Mouse (Mus musculus) forebrain, embryonic 13.5 days (tissue): ENCODE measurements at regions not wholly inside any gene's neighbourhood (a gene's known extent, or its start where the extent isn't known, plus 50 kb on each side); places are given as distances from the start of the nearest gene placed in this dataset.

Experiments used
- ATAC-seq: fragments of 200-750 bp; cut with Nextera tagmentation; 2 replicates; pipeline ENCODE4 v1.8.0; 2017
- H3K27ac ChIP-seq: fragments of 300-500 bp; sonication (generic); 2 replicates; pipeline ENCODE4 v1.5.1; 2015; ENCODE audit warnings: inconsistent platforms, mild to moderate bottlenecking, moderate library complexity
- H3K27me3 ChIP-seq: fragments of 300-500 bp; sonication (generic); 2 replicates; pipeline ENCODE4 v1.6.1; 2015; ENCODE audit warnings: mild to moderate bottlenecking, inconsistent platforms
- H3K36me3 ChIP-seq: fragments of 300-500 bp; sonication (generic); 2 replicates; pipeline ENCODE4 v1.6.1; 2015; ENCODE audit warnings: mild to moderate bottlenecking, inconsistent platforms; ENCODE audit not compliant: poor library complexity, severe bottlenecking
- H3K4me1 ChIP-seq: fragments of 300-500 bp; sonication (generic); 2 replicates; pipeline ENCODE4 v1.6.1; 2015; ENCODE audit warnings: inconsistent platforms
- H3K4me2 ChIP-seq: fragments of 300-500 bp; sonication (generic); 2 replicates; pipeline ENCODE4 v1.6.1; 2015; ENCODE audit warnings: inconsistent platforms, mild to moderate bottlenecking, moderate library complexity
- H3K4me3 ChIP-seq: fragments of 300-500 bp; sonication (generic); 2 replicates; pipeline ENCODE4 v1.5.1; 2015; ENCODE audit warnings: mild to moderate bottlenecking, inconsistent platforms
- H3K9ac ChIP-seq: fragments of 300-500 bp; sonication (generic); 2 replicates; pipeline ENCODE4 v1.6.1; 2015; ENCODE audit warnings: mild to moderate bottlenecking, inconsistent platforms
- H3K9me3 ChIP-seq: fragments of 300-500 bp; sonication (generic); replicated peaks from 2 replicates; pipeline ENCODE4 v1.6.1; 2016; ENCODE audit warnings: inconsistent platforms
- WGBS: fragments of 180-500 bp; shearing (Covaris S2); methylation state at CpG from one replicate; pipeline ENCODE4 v1.1.7; 2015; 5-methylcytosine and 5-hydroxymethylcytosine counted together

- ATAC-seq = no peak
- WGBS = 84% methylated on average over 2 of the region's 2 CpGs
- no peaks in the 10 kb centered on the region for H3K9me3 ChIP-seq
These were observed 91.7 kb upstream of the Adgrb3 start for GRCm38 (mm10) chr1:25921184-25921583.

GRCm38 (mm10) chr1:25894169-25894568, 64.7 kb upstream of the Adgrb3 start:
- no peak overlapping the region for H3K27ac ChIP-seq
- 37% methylated on average over 2 of the region's 2 CpGs for WGBS
- H3K4me1 ChIP-seq = no peaks in the 10 kb centered on the region; the same call in 1 of the 2 replicates
- no peaks in the 10 kb centered on the region for H3K9me3 ChIP-seq
- H3K4me3 ChIP-seq = no peak overlapping the region
- ATAC-seq = no peak
- H3K9ac ChIP-seq = no peak overlapping the region
- no peak overlapping the region for H3K4me2 ChIP-seq
- no peaks in the 10 kb centered on the region for H3K36me3 ChIP-seq
- H3K27me3 ChIP-seq = no peaks in the 10 kb centered on the region

More at GRCm38 (mm10) chr1:25921184-25921583, 91.7 kb upstream of the Adgrb3 start:
- Histone ChIP-seq H3K4me3 (no peak overlapping the region), H3K27me3 (no peaks in the 10 kb centered on the region), H3K4me2 (no peak overlapping the region), H3K36me3 (no peaks in the 10 kb centered on the region), H3K4me1 (no peaks in the 10 kb centered on the region), H3K27ac (no peak overlapping the region), H3K9ac (no peak overlapping the region)

GRCm38 (mm10) chr1:25892970-25893369, 63.5 kb upstream of the Adgrb3 start:
- Histone ChIP-seq H3K27me3 (no peaks in the 10 kb centered on the region), H3K4me3 (no peak overlapping the region), H3K4me2 (no peak overlapping the region), H3K36me3 (no peaks in the 10 kb centered on the region), H3K27ac (peak overlapping the region; percentile 72), H3K9me3 (no peaks in the 10 kb centered on the region), H3K4me1 (no peaks in the 10 kb centered on the region; the same call in 1 of the 2 replicates), H3K9ac (no peak overlapping the region)
- 25% methylated on average over 4 of the region's 4 CpGs for WGBS
- peak; percentile 76 for ATAC-seq

GRCm38 (mm10) chr1:25892026-25892739, 62.7 kb upstream of the Adgrb3 start:
- no peak overlapping the region for H3K4me2 ChIP-seq
- H3K9me3 ChIP-seq = no peaks in the 10 kb centered on the region
- H3K36me3 ChIP-seq = no peaks in the 10 kb centered on the region
- H3K9ac ChIP-seq = no peak overlapping the region
- no peak overlapping the region for H3K4me3 ChIP-seq
- 6% methylated on average over 5 of the region's 5 CpGs for WGBS
- peak; percentile 93 for ATAC-seq
- no peaks in the 10 kb centered on the region; the same call in 1 of the 2 replicates for H3K4me1 ChIP-seq
- H3K27me3 ChIP-seq = no peaks in the 10 kb centered on the region
- H3K27ac ChIP-seq = no peak overlapping the region

GRCm38 (mm10) chr1:25888004-25888403, 58.5 kb upstream of the Adgrb3 start:
- H3K4me1 ChIP-seq = no peaks in the 10 kb centered on the region; the same call in 1 of the 2 replicates
- no peak overlapping the region for H3K27ac ChIP-seq
- no peaks in the 10 kb centered on the region for H3K36me3 ChIP-seq
- no peaks in the 10 kb centered on the region for H3K27me3 ChIP-seq
- H3K4me3 ChIP-seq = no peak overlapping the region
- no peak overlapping the region for H3K9ac ChIP-seq
- 77% methylated on average over 1 of the region's 1 CpGs for WGBS
- H3K9me3 ChIP-seq = no peaks in the 10 kb centered on the region
- no peak for ATAC-seq
- H3K4me2 ChIP-seq = no peak overlapping the region

- Histone ChIP-seq H3K27ac (no peak overlapping the region), H3K36me3 (no peaks in the 10 kb centered on the region), H3K4me1 (no peaks in the 10 kb centered on the region), H3K4me2 (no peak overlapping the region), H3K4me3 (no peak overlapping the region), H3K27me3 (no peaks in the 10 kb centered on the region), H3K9me3 (no peaks in the 10 kb centered on the region), H3K9ac (no peak overlapping the region)
- WGBS = 63% methylated on average over 4 of the region's 4 CpGs
- ATAC-seq = no peak
These were observed 55.5 kb upstream of the Adgrb3 start for GRCm38 (mm10) chr1:25885049-25885448.
